Mouse (Mus musculus): ENCODE data around the gene Gm8127. TPM values are rescaled to one million over a fixed set of nuclear protein-coding genes. Genes with fewer than 3 reads are reported as not detected.
"Not testable (repeated sequence)": the region's sequence is repeated elsewhere in the genome, so short reads cannot be mapped to it uniquely, and the experiment has no call there.

Gene Gm8127
- polyA plus RNA-seq (2015; fragmentation: Nextera tagmentation; extraction: Ambion mirVana), result not detected in 2 replicates

DNA sequence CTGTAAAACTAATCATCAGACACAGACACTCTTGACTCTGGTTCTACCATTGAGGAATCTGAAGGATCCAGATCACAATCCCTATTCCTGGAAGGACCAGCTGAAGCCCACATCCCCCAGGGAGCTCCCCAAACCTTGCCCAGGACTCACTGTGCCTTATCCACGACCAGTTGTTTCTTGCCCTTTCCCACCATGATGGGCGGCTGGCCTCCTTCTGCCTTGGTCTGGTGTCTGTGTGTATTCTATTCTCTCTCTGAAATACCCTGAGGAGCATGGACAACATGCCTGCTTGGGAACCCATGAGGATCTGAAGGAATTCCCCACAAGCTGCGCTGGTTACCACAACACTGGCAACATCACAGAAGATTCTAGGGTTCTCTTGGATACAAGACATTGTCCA is at the start of gene Gm8127:
Gene Gm8127, minus strand, starts transcription at position 330 of the 400 bp plus-strand sequence.
- H3K4me3 ChIP-seq (ENCODE audit: low read length); H3K27ac ChIP-seq (ENCODE audit: low read length); H3K9ac ChIP-seq (replicated peaks; ENCODE audit: low read length); H3K27me3 ChIP-seq (ENCODE audit: insufficient read depth, low read length); H3K4me2 ChIP-seq (replicated peaks; ENCODE audit: low read depth, low read length); H3K36me3 ChIP-seq (ENCODE audit: insufficient read depth, low read length); ATAC-seq (ENCODE audit: low FRiP score, low TSS enrichment); H3K9me3 ChIP-seq (ENCODE audit: low read length); H3K4me1 ChIP-seq (ENCODE audit: insufficient read depth, low read length): not testable (repeated sequence)
- 84% methylated on average over 3 of the region's 3 CpGs for WGBS

DNA sequence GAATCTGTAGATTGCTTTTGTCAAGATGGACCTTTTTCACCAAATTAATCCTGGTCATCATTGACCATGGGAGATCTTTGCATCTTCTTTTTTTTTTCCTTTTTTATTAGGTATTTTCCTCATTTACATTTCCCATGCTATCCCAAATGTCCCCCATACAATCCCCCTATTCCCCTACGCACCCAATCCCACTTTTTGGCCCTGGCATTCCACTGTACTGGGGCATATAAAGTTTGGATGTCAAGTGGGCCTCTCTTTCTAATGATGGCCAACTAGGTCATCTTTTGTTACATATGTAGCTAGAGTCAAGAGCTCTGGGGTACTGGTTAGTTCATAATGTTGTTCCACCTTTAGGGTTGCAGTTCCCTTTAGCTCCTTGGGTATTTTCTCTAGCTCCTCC is 44.0 kb upstream of the Gm8127 start:
- H3K27ac ChIP-seq (ENCODE audit: low read length); H3K4me3 ChIP-seq (ENCODE audit: low read length); H3K9ac ChIP-seq (replicated peaks; ENCODE audit: low read length); H3K27me3 ChIP-seq (ENCODE audit: insufficient read depth, low read length); H3K9me3 ChIP-seq (ENCODE audit: low read length); H3K36me3 ChIP-seq (ENCODE audit: insufficient read depth, low read length); H3K4me2 ChIP-seq (replicated peaks; ENCODE audit: low read depth, low read length); ATAC-seq (ENCODE audit: low FRiP score, low TSS enrichment); H3K4me1 ChIP-seq (ENCODE audit: insufficient read depth, low read length): not testable (repeated sequence)
- 68% methylated on average over 1 of the region's 1 CpGs for WGBS

- WGBS, result 90% methylated on average over 9 of the region's 11 CpGs
- H3K4me3 ChIP-seq (ENCODE audit: low read length); ATAC-seq (ENCODE audit: low FRiP score, low TSS enrichment); H3K4me2 ChIP-seq (replicated peaks; ENCODE audit: low read depth, low read length); H3K9ac ChIP-seq (replicated peaks; ENCODE audit: low read length); H3K9me3 ChIP-seq (ENCODE audit: low read length); H3K27me3 ChIP-seq (ENCODE audit: insufficient read depth, low read length); H3K27ac ChIP-seq (ENCODE audit: low read length); H3K36me3 ChIP-seq (ENCODE audit: insufficient read depth, low read length); H3K4me1 ChIP-seq (ENCODE audit: insufficient read depth, low read length): not testable (repeated sequence)
Measured at GRCm38 (mm10) chr14:43331362-43331880, 37.8 kb upstream of the Gm8127 start.

DNA sequence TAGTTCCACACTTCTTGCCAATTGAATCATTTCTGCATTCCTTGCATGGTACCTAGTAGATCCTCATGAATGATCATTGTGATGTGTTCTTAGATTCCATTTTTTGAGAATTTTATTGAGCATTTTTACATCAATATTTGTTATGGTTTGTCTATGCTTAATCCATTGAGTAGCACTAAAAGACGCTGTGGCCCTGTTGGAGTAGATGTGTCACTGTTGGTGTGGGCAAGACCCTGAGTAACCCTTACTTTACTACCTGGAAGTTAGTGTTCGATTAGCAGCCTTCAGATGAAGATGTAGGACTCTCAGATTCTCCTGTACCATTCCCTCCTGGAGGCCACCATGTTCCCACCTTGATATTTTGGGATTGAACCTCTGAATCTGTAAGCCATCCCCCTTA is 35.0 kb upstream of the Gm8127 start:
- H3K27ac ChIP-seq (ENCODE audit: low read length); H3K4me3 ChIP-seq (ENCODE audit: low read length); H3K27me3 ChIP-seq (ENCODE audit: insufficient read depth, low read length); H3K4me2 ChIP-seq (replicated peaks; ENCODE audit: low read depth, low read length); H3K9ac ChIP-seq (replicated peaks; ENCODE audit: low read length); H3K9me3 ChIP-seq (ENCODE audit: low read length); H3K4me1 ChIP-seq (ENCODE audit: insufficient read depth, low read length); H3K36me3 ChIP-seq (ENCODE audit: insufficient read depth, low read length); ATAC-seq (ENCODE audit: low FRiP score, low TSS enrichment): not testable (repeated sequence)
- 71% methylated on average over 1 of the region's 2 CpGs for WGBS

DNA sequence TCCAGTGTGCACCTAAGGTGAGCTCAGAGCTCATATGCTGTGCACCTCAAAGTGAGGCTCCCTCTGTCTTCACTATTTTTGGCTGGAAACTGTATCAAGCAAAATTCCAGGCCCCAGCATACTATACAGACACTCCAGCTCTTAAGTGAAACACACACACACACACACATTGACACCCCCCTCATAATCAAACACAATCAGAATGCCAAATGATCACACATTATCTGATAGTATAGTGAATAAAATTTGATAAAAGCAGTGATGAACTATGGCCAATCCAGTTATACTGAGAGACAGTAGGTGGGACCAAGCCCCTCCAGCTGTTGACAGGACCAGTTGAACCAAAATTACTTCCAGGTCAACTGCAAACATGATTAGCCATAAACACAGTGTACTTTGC is 25.9 kb upstream of the Gm8127 start:
- not testable (repeated sequence) for H3K27ac ChIP-seq (ENCODE audit: low read length); H3K9me3 ChIP-seq (ENCODE audit: low read length); H3K36me3 ChIP-seq (ENCODE audit: insufficient read depth, low read length); H3K27me3 ChIP-seq (ENCODE audit: insufficient read depth, low read length); H3K4me1 ChIP-seq (ENCODE audit: insufficient read depth, low read length); ATAC-seq (ENCODE audit: low FRiP score, low TSS enrichment); H3K9ac ChIP-seq (replicated peaks; ENCODE audit: low read length); H3K4me3 ChIP-seq (ENCODE audit: low read length); H3K4me2 ChIP-seq (replicated peaks; ENCODE audit: low read depth, low read length)

GRCm38 (mm10) chr14:43278681-43279080 is 15.0 kb downstream of the Gm8127 start:
- not testable (repeated sequence) for H3K4me3 ChIP-seq (ENCODE audit: low read length); H3K9ac ChIP-seq (replicated peaks; ENCODE audit: low read length); H3K4me1 ChIP-seq (ENCODE audit: insufficient read depth, low read length); H3K27ac ChIP-seq (ENCODE audit: low read length); H3K27me3 ChIP-seq (ENCODE audit: insufficient read depth, low read length); H3K36me3 ChIP-seq (ENCODE audit: insufficient read depth, low read length); H3K4me2 ChIP-seq (replicated peaks; ENCODE audit: low read depth, low read length); ATAC-seq (ENCODE audit: low FRiP score, low TSS enrichment); H3K9me3 ChIP-seq (ENCODE audit: low read length)
- WGBS, result 95% methylated on average over 3 of the region's 3 CpGs

GRCm38 (mm10) chr14:43278146-43278545 is 15.5 kb downstream of the Gm8127 start:
- not testable (repeated sequence) for H3K9me3 ChIP-seq (ENCODE audit: low read length); H3K9ac ChIP-seq (replicated peaks; ENCODE audit: low read length); H3K4me2 ChIP-seq (replicated peaks; ENCODE audit: low read depth, low read length); H3K27me3 ChIP-seq (ENCODE audit: insufficient read depth, low read length); H3K4me3 ChIP-seq (ENCODE audit: low read length); H3K36me3 ChIP-seq (ENCODE audit: insufficient read depth, low read length); H3K27ac ChIP-seq (ENCODE audit: low read length); H3K4me1 ChIP-seq (ENCODE audit: insufficient read depth, low read length); ATAC-seq (ENCODE audit: low FRiP score, low TSS enrichment)
- WGBS, result 78% methylated on average over 4 of the region's 4 CpGs

DNA sequence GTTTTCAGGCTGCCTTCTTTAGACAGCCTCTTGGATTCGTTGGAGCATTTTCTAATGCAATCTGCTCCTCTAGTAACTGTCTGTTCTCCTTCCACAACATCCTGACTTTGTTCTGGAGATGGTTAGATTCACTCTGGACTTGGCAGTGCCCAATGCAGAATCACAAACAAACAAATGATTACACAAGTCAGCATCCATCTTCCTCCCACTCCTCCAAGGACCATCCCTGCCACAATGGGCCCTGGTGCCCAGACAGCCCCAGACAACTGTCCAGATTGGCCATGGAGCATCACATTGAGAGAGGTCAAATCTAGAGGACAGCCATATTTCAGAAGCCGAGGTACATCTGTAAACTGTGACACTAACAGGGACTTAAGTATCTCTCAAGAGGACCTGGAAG is 16.2 kb downstream of the Gm8127 start:
- not testable (repeated sequence) for H3K9me3 ChIP-seq (ENCODE audit: low read length); ATAC-seq (ENCODE audit: low FRiP score, low TSS enrichment); H3K4me3 ChIP-seq (ENCODE audit: low read length); H3K9ac ChIP-seq (replicated peaks; ENCODE audit: low read length); H3K27me3 ChIP-seq (ENCODE audit: insufficient read depth, low read length); H3K27ac ChIP-seq (ENCODE audit: low read length); H3K4me1 ChIP-seq (ENCODE audit: insufficient read depth, low read length); H3K36me3 ChIP-seq (ENCODE audit: insufficient read depth, low read length); H3K4me2 ChIP-seq (replicated peaks; ENCODE audit: low read depth, low read length)
- 52% methylated on average over 2 of the region's 2 CpGs for WGBS

DNA sequence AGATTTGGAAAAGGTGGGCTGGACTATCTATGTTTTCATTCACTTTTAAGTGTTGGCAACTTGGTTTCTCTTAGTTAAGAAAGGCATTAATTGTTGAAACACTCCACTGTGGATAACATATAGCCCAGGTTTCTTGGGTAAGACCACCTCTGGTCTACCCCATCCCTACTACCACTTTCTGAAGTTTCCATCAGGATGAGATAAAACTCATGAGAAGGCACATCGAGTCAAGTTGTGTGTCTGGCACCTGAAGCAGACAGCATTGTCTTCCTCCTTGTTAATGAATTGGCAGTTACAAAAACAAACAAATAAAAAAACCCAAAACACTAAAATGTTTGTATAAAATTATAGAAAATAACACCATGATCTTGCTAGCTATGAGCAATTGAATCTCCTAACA is 17.9 kb downstream of the Gm8127 start:
- H3K9ac ChIP-seq (replicated peaks; ENCODE audit: low read length); H3K27me3 ChIP-seq (ENCODE audit: insufficient read depth, low read length); H3K36me3 ChIP-seq (ENCODE audit: insufficient read depth, low read length); H3K4me3 ChIP-seq (ENCODE audit: low read length); H3K4me2 ChIP-seq (replicated peaks; ENCODE audit: low read depth, low read length); H3K9me3 ChIP-seq (ENCODE audit: low read length); ATAC-seq (ENCODE audit: low FRiP score, low TSS enrichment); H3K4me1 ChIP-seq (ENCODE audit: insufficient read depth, low read length); H3K27ac ChIP-seq (ENCODE audit: low read length): not testable (repeated sequence)
- 100% methylated on average over 1 of the region's 1 CpGs for WGBS

DNA sequence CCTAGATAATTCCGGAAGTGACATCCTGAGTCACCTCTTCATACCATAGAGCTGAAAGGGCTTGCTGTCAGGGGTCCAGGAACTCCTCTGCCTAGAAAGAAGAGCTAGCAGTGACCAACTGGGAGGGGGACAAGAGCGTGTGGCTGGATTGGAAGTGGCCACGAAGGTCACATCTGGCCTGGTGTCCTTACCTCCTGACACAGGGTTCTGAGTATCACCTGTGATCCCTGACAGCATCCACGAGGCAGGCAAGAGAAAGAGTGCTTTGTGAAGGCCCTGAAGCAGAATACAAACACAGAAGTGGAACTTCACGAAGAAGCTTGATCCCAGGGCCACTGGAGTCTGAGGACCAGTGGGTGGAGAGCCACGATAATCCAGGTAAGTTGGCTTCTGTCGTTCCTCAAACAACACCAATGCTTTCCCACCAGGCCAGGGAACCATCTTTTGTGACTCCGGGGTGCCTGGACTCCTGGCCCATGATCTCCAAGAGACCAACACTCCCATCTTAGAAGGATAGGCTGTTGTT is 18.6 kb downstream of the Gm8127 start, which contains the start of gene Gm9732:
Gene Gm9732, plus strand, starts transcription at position 51 of the 526 bp plus-strand sequence.
- H3K4me2 ChIP-seq (replicated peaks; ENCODE audit: low read depth, low read length); ATAC-seq (ENCODE audit: low FRiP score, low TSS enrichment); H3K27me3 ChIP-seq (ENCODE audit: insufficient read depth, low read length); H3K4me3 ChIP-seq (ENCODE audit: low read length); H3K27ac ChIP-seq (ENCODE audit: low read length); H3K4me1 ChIP-seq (ENCODE audit: insufficient read depth, low read length); H3K36me3 ChIP-seq (ENCODE audit: insufficient read depth, low read length); H3K9ac ChIP-seq (replicated peaks; ENCODE audit: low read length); H3K9me3 ChIP-seq (ENCODE audit: low read length): not testable (repeated sequence)
- 84% methylated on average over 8 of the region's 8 CpGs for WGBS
